Mouse (Mus musculus) lung, postnatal 0 days (tissue): ENCODE measurements around the gene Fbxw7. TPM values are rescaled to one million over a fixed set of nuclear protein-coding genes. Genes with fewer than 3 reads are reported as not detected.
A peak's percentile ranks its signal among the peaks of the same experiment; 100 is the strongest.

Source experiments
- ATAC-seq: fragments of 200-750 bp; cut with Nextera tagmentation; 2 replicates; pipeline ENCODE4 v1.8.0; 2017; ENCODE audit warnings: moderate library complexity
- DNase-seq: peaks from one replicate; pipeline ENCODE4 v3.0.0-alpha.2; 2016; ENCODE audit warnings: low spot score
- H3K27ac ChIP-seq: fragments of 300-500 bp; sonication (generic); 2 replicates; pipeline ENCODE4 v1.5.1; 2014; ENCODE audit warnings: antibody characterized with exemption, mild to moderate bottlenecking, low read length, mixed read lengths
- H3K27me3 ChIP-seq: fragments of 300-500 bp; sonication (generic); replicated peaks from 2 replicates; pipeline ENCODE4 v1.6.1; 2014; ENCODE audit warnings: low read length, mixed read lengths; ENCODE audit not compliant: insufficient read depth
- H3K36me3 ChIP-seq: fragments of 300-500 bp; sonication (generic); 2 replicates; pipeline ENCODE4 v1.6.1; 2014; ENCODE audit warnings: low read length, mixed read lengths; ENCODE audit not compliant: insufficient read depth
- H3K4me1 ChIP-seq: fragments of 300-500 bp; sonication (generic); 2 replicates; pipeline ENCODE4 v1.6.1; 2014; ENCODE audit warnings: antibody characterized with exemption, low read depth, low read length, mixed read lengths; ENCODE audit not compliant: insufficient read depth
- H3K4me2 ChIP-seq: fragments of 300-500 bp; sonication (generic); replicated peaks from 2 replicates; pipeline ENCODE4 v1.6.1; 2014; ENCODE audit warnings: low read depth, mild to moderate bottlenecking, low read length, moderate library complexity, mixed read lengths
- H3K4me3 ChIP-seq: fragments of 300-500 bp; sonication (generic); 2 replicates; pipeline ENCODE4 v1.5.1; 2014; ENCODE audit warnings: low read depth, low read length
- H3K9ac ChIP-seq: fragments of 300-500 bp; sonication (generic); replicated peaks from 2 replicates; pipeline ENCODE4 v1.6.1; 2014; ENCODE audit warnings: low read depth, mild to moderate bottlenecking
- H3K9me3 ChIP-seq: fragments of 300-500 bp; sonication (generic); 2 replicates; pipeline ENCODE4 v1.6.1; 2016; ENCODE audit warnings: low read length, mixed read lengths
- CTCF ChIP-seq: IDR thresholded peaks from 2 replicates; pipeline ENCODE4 v1.5.1; 2016; ENCODE audit warnings: antibody characterized with exemption, mild to moderate bottlenecking
- EP300 ChIP-seq: IDR thresholded peaks from 2 replicates; pipeline ENCODE4 v1.6.1; 2016; ENCODE audit warnings: antibody characterized with exemption, mild to moderate bottlenecking, control low read depth
- WGBS: fragments of 180-500 bp; shearing (Covaris S2); extraction: QIAGEN DNeasy Blood & Tissue Kit; methylation state at CpG from one replicate; pipeline ENCODE4 v1.1.7; 2014; 5-methylcytosine and 5-hydroxymethylcytosine counted together
- polyA plus RNA-seq: library from polyadenylated mRNA; unstranded; fragments of >200 nt; fragmentation: Nextera tagmentation; extraction: Ambion mirVana; gene quantifications from 2 replicates; pipeline ENCODE4 v1.2.1, GENCODE M21; 2015

The Fbxw7 gene
- polyA plus RNA-seq, 1 experiment from 2014 or later, result 8.2 TPM

GRCm38 (mm10) chr3:84937360-84938355, 122.6 kb downstream of the Fbxw7 start:
- TF ChIP-seq CTCF, result no peak
- no peak for TF ChIP-seq EP300
- DNase-seq (no peak), ATAC-seq (no peak)
- Histone ChIP-seq H3K27me3 (no peaks in the 10 kb centered on the region), H3K36me3 (no peaks in the 10 kb centered on the region), H3K9me3 (no peaks in the 10 kb centered on the region), H3K9ac (no peak overlapping the region), H3K4me2 (no peak overlapping the region), H3K27ac (no peak overlapping the region), H3K4me1 (no peaks in the 10 kb centered on the region), H3K4me3 (no peak overlapping the region)
- 71% methylated on average over 12 of the region's 12 CpGs for whole genome bisulfite sequencing

GRCm38 (mm10) chr3:84944933-84945332, 129.9 kb downstream of the Fbxw7 start:
- no peak overlapping the region for H3K9ac ChIP-seq
- H3K9me3 ChIP-seq, result no peaks in the 10 kb centered on the region
- DNase-seq, result no peak
- H3K36me3 ChIP-seq, result no peaks in the 10 kb centered on the region
- no peak overlapping the region for H3K4me3 ChIP-seq
- 92% methylated on average over 3 of the region's 3 CpGs for WGBS
- no peaks in the 10 kb centered on the region for H3K27me3 ChIP-seq
- TF ChIP-seq CTCF (no peak), EP300 (no peak)
- H3K27ac ChIP-seq, result no peak overlapping the region
- no peak overlapping the region for H3K4me2 ChIP-seq
- H3K4me1 ChIP-seq, result no peaks in the 10 kb centered on the region
- no peak for ATAC-seq

- no peaks in the 10 kb centered on the region for H3K36me3 ChIP-seq
- H3K4me3 ChIP-seq, result no peak overlapping the region
- TF ChIP-seq CTCF (no peak), EP300 (no peak)
- DNase-seq (no peak), ATAC-seq (no peak)
- no peaks in the 10 kb centered on the region for H3K27me3 ChIP-seq
- H3K9me3 ChIP-seq, result no peaks in the 10 kb centered on the region
- H3K4me1 ChIP-seq, result no peaks in the 10 kb centered on the region
- no peak overlapping the region for H3K27ac ChIP-seq
- H3K4me2 ChIP-seq, result no peak overlapping the region
- whole genome bisulfite sequencing, result 95% methylated on average over 1 of the region's 1 CpGs
- H3K9ac ChIP-seq, result no peak overlapping the region
Observed at GRCm38 (mm10) chr3:84946381-84946780, 131.3 kb downstream of the Fbxw7 start.

- TF ChIP-seq CTCF (no peak), EP300 (no peak)
Observed at GRCm38 (mm10) chr3:84949387-84949786, 134.3 kb downstream of the Fbxw7 start.

GRCm38 (mm10) chr3:84951698-84952097, 136.6 kb downstream of the Fbxw7 start:
- DNase-seq (peak; percentile 27), ATAC-seq (peak; percentile 63; the same call in 1 of the 2 replicates)
- H3K27me3 ChIP-seq, result no peaks in the 10 kb centered on the region
- no peaks in the 10 kb centered on the region for H3K4me1 ChIP-seq
- H3K9me3 ChIP-seq, result no peaks in the 10 kb centered on the region
- H3K27ac ChIP-seq, result no peak overlapping the region
- peak overlapping the region; percentile 59 for H3K4me2 ChIP-seq
- TF ChIP-seq CTCF (no peak), EP300 (no peak)
- WGBS, result 19% methylated on average over 2 of the region's 2 CpGs
- no peaks in the 10 kb centered on the region for H3K36me3 ChIP-seq
- no peak overlapping the region for H3K9ac ChIP-seq
- peak overlapping the region; percentile 31; the same call in 1 of the 2 replicates for H3K4me3 ChIP-seq

More at GRCm38 (mm10) chr3:84949387-84949786, 134.3 kb downstream of the Fbxw7 start:
- 74% methylated on average over 4 of the region's 4 CpGs for WGBS
- H3K9me3 ChIP-seq, result no peaks in the 10 kb centered on the region
- ATAC-seq, result no peak
- H3K9ac ChIP-seq, result no peak overlapping the region
- H3K4me3 ChIP-seq, result no peak overlapping the region
- H3K36me3 ChIP-seq, result no peaks in the 10 kb centered on the region
- no peaks in the 10 kb centered on the region for H3K4me1 ChIP-seq
- H3K27me3 ChIP-seq, result no peaks in the 10 kb centered on the region
- no peak overlapping the region for H3K4me2 ChIP-seq
- no peak overlapping the region for H3K27ac ChIP-seq
- DNase-seq, result no peak

GRCm38 (mm10) chr3:84952135-84952534, 137.1 kb downstream of the Fbxw7 start:
- peak overlapping the region; percentile 31 for H3K4me3 ChIP-seq
- 11% methylated on average over 13 of the region's 13 CpGs for WGBS
- no peak overlapping the region for H3K27ac ChIP-seq
- no peaks in the 10 kb centered on the region for H3K36me3 ChIP-seq
- H3K4me1 ChIP-seq, result no peaks in the 10 kb centered on the region
- no peaks in the 10 kb centered on the region for H3K9me3 ChIP-seq
- no peak overlapping the region for H3K9ac ChIP-seq
- DNase-seq, result peak; percentile 89
- no peak for TF ChIP-seq CTCF
- peak overlapping the region; percentile 59 for H3K4me2 ChIP-seq
- ATAC-seq, result peak; percentile 99
- no peaks in the 10 kb centered on the region for H3K27me3 ChIP-seq
